Mouse (Mus musculus): ENCODE data around the gene Clec16a.

Gene Clec16a

GRCm38 (mm10) chr16:10536323-10536722, 8.8 kb upstream of the Clec16a start:
- no peak for DNase-seq

GRCm38 (mm10) chr16:10536961-10537360, 8.2 kb upstream of the Clec16a start:
- DNase-seq = no peak

GRCm38 (mm10) chr16:10540763-10541597, 4.2 kb upstream of the Clec16a start:
- no peak for DNase-seq

GRCm38 (mm10) chr16:10541598-10541930, 3.6 kb upstream of the Clec16a start:
- DNase-seq = peak in 1 of 2 experiments; percentile 18

GRCm38 (mm10) chr16:10542266-10542665, 2.9 kb upstream of the Clec16a start:
- peak in 1 of 2 experiments; percentile 37 for DNase-seq

GRCm38 (mm10) chr16:10542698-10543365, 2.3 kb upstream of the Clec16a start, which contains the start of gene Dexi:
Gene Dexi (minus strand): TSS chr16:10543054.
- DNase-seq = peak; percentile 91 to 97

GRCm38 (mm10) chr16:10546865-10547264, 1.7 kb downstream of the Clec16a start:
- no peak for DNase-seq

GRCm38 (mm10) chr16:10548938-10549337, 3.8 kb downstream of the Clec16a start:
- no peak for DNase-seq

GRCm38 (mm10) chr16:10549600-10549999, 4.5 kb downstream of the Clec16a start:
- DNase-seq = no peak

GRCm38 (mm10) chr16:10551592-10551991, 6.5 kb downstream of the Clec16a start:
- DNase-seq = no peak

GRCm38 (mm10) chr16:10553858-10554257, 8.7 kb downstream of the Clec16a start:
- DNase-seq = no peak

GRCm38 (mm10) chr16:10559991-10560390, 14.9 kb downstream of the Clec16a start:
- no peak for DNase-seq

GRCm38 (mm10) chr16:10565278-10565885, 20.2 kb downstream of the Clec16a start:
- peak; percentile 72 to 74 for DNase-seq

- no peak for DNase-seq
These were observed 22.0 kb downstream of the Clec16a start for GRCm38 (mm10) chr16:10567153-10567552.

- no peak for DNase-seq
These were observed 24.8 kb downstream of the Clec16a start for GRCm38 (mm10) chr16:10569809-10570395.

GRCm38 (mm10) chr16:10570708-10571107, 25.6 kb downstream of the Clec16a start:
- DNase-seq = peak; percentile 69 to 72

GRCm38 (mm10) chr16:10571820-10572219, 26.7 kb downstream of the Clec16a start:
- DNase-seq = no peak

GRCm38 (mm10) chr16:10574936-10575335, 29.8 kb downstream of the Clec16a start:
- no peak for DNase-seq

- DNase-seq = no peak
These were observed 30.8 kb downstream of the Clec16a start for GRCm38 (mm10) chr16:10575915-10576314.

GRCm38 (mm10) chr16:10577548-10577947, 32.4 kb downstream of the Clec16a start:
- DNase-seq = no peak

- DNase-seq = no peak
These were observed 33.2 kb downstream of the Clec16a start for GRCm38 (mm10) chr16:10578376-10578775.

- DNase-seq = no peak
These were observed 36.2 kb downstream of the Clec16a start for GRCm38 (mm10) chr16:10581234-10581898.

- DNase-seq = peak; percentile 38 to 40
These were observed 40.0 kb downstream of the Clec16a start for GRCm38 (mm10) chr16:10585165-10585564.

Data from thymus, postnatal 36 days (tissue).